Mouse (Mus musculus) testis, postnatal 14 days (tissue): ENCODE measurements around the gene Ifit1bl1.

ENCODE experiments used
- DNase-seq: peaks from one replicate; pipeline ENCODE4 v3.0.0; 2021; ENCODE audit warnings: low spot score

Gene Ifit1bl1

DNA sequence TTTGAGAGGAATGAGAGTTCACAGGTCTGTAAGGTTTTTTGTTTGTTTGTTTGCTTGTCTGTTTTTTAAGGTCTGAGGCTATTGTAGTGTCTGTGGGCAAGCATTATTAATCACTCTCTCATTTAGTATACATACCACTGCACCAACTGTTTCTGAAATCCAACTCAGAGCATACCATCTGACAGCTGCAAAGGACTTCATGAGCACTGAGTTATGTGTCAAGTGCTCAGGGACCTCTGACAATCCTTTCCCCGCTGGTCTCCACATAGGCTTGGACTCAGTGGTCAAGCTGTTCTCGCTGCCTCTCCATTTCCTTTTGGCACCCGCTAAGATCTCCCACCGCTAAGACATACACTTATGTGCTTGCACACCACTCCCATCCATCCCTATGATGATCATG lies 55.5 kb downstream of the Ifit1bl1 start:
- no peak for DNase-seq
